Mouse (Mus musculus): Measurements from ENCODE around the gene Itgb7. TPM values are rescaled to one million over a fixed set of nuclear protein-coding genes. Genes with fewer than 3 reads are reported as not detected.
A peak's percentile ranks its signal among the peaks of the same experiment; 100 is the strongest.

The Itgb7 gene
- polyA plus RNA-seq, 1 experiment from 2014 or later, result 1.6 TPM

DNA sequence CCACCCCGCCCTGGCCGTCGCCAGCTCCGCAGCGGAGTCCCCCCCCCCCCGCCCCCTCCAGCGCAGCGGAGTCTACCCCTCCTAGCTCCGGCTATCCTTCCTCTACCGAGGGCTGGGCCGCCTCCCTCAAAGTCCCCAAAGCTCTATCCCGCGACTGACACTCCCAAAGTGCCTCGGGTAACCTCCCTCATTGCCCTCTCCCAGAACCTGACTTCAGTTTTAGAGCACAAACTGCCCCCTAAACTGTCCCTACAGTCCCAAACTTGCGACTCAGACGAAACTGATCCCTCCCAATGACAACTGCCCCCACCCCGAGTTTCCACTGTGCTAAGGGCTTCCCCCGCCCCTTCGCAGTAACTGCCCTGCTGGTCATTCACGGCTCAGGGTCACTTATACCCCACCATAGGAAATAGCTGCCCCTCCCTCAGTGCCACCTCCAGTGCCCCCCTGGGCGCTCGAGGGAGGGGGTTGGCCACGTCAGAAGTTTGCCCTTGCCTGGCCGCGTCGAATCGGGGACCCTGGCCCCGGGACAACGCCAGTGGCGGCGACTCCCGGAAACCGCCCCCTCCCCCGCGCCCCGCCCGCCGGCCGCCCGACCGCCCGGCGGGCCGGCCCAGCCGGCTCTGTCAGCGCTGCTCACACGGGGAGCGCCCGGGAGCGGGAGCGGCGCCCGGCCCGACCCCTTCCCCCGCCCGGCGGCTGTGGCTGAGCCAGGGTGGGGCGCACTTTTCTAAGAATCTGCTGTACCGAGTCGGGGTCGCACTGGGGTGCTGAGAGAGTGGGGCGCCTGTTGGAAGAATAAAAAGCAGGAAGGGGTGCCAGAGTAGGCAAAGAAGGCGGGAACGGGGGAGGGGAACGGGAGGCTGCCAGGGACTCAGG, 15.7 kb upstream of the Itgb7 start:
- Histone ChIP-seq H3K4me3 (peak overlapping the region; percentile 67), H3K9me3 (no peaks in the 10 kb centered on the region), H3K9ac (replicated peaks) (peak overlapping the region; percentile 59), H3K4me1 (peaks cover 58% of the 10 kb centered on the region), H3K4me2 (replicated peaks) (peak overlapping the region; percentile 99), H3K27me3 (peaks cover 99% of the 10 kb centered on the region), H3K36me3 (no peaks in the 10 kb centered on the region), H3K27ac (replicated peaks) (peak overlapping the region; percentile 60)
- ATAC-seq (ENCODE audit: low FRiP score, low read depth), result peak; percentile 32
- under 1% methylated on average over 57 of the region's 65 CpGs for WGBS

GRCm38 (mm10) chr15:102246866-102247251, 15.1 kb upstream of the Itgb7 start:
- peak; percentile 72 for ATAC-seq (ENCODE audit: low FRiP score, low read depth)
- Histone ChIP-seq H3K36me3 (no peaks in the 10 kb centered on the region), H3K9me3 (no peaks in the 10 kb centered on the region), H3K9ac (replicated peaks) (peak overlapping the region; percentile 59), H3K4me3 (peak overlapping the region; percentile 67), H3K27ac (replicated peaks) (0 out of 2 replicates have a peak overlapping the region, but pooled peaks have one; percentile 35), H3K27me3 (peaks cover 99% of the 10 kb centered on the region), H3K4me1 (peaks cover 58% of the 10 kb centered on the region), H3K4me2 (replicated peaks) (peak overlapping the region; percentile 99)
- WGBS, result under 1% methylated on average over 33 of the region's 35 CpGs

GRCm38 (mm10) chr15:102245891-102246741, 14.4 kb upstream of the Itgb7 start:
- Histone ChIP-seq H3K27ac (replicated peaks) (0 out of 2 replicates have a peak overlapping the region, but pooled peaks have one; percentile 35), H3K4me1 (peaks cover 58% of the 10 kb centered on the region), H3K36me3 (no peaks in the 10 kb centered on the region), H3K9ac (replicated peaks) (peak overlapping the region; percentile 59), H3K4me2 (replicated peaks) (peak overlapping the region; percentile 99), H3K4me3 (peak overlapping the region; percentile 67), H3K27me3 (peaks cover 99% of the 10 kb centered on the region), H3K9me3 (no peaks in the 10 kb centered on the region)
- ATAC-seq (ENCODE audit: low FRiP score, low read depth), result peak; percentile 84
- under 1% methylated on average over 41 of the region's 44 CpGs for WGBS

GRCm38 (mm10) chr15:102245461-102245881, 13.7 kb upstream of the Itgb7 start:
- peak overlapping the region; percentile 59; the same call in 1 of the 2 replicates for H3K9ac ChIP-seq (replicated peaks)
- H3K4me2 ChIP-seq (replicated peaks), result peak overlapping the region; percentile 99
- peak overlapping the region; percentile 67 for H3K4me3 ChIP-seq
- ATAC-seq (ENCODE audit: low FRiP score, low read depth), result no peak
- peaks cover 58% of the 10 kb centered on the region for H3K4me1 ChIP-seq
- H3K9me3 ChIP-seq, result no peaks in the 10 kb centered on the region
- no peaks in the 10 kb centered on the region for H3K36me3 ChIP-seq
- no peak overlapping the region for H3K27ac ChIP-seq (replicated peaks)
- WGBS, result 4% methylated on average over 14 of the region's 14 CpGs
- peaks cover 99% of the 10 kb centered on the region for H3K27me3 ChIP-seq

DNA sequence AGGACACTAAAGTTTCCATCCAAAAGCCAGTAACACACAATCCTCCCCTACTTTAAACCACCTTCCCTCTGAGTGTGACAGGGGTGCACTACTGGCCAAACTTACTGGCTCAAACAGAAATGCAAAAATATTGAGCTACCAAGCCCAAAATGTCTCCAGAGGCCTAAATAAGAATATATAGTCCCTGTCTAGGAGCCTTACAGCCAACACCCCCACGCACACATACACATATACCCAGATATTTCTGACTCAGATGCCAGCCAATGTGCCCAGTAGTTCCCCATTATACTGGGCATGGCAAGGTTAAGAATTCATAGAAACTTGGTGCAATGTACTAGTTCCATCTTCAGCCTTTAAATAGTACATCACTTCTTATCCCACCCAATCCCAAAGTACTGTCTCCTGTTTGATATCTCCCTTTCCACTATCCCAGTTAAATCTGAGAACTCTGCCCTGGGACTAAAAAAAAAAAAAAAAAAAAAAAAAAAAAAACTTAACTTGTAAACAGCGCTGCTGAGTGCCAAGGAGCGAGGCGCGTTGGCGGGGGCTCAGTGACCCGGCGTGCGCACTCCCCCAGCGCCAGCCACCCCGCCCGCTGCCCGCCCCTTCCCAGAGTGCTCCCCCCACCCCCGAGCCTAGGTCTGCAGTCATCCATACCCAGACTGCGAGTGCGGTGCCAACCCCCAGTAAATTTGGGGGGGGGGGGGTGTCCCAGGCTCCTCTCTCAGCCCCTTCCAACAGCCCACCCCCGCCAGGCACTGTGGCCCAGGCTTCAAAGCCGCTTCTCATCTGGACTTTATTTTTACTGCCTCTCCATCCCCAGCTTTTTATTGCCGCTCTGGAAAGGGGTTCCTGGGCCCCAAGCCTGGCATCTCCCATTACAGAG, 12.8 kb upstream of the Itgb7 start:
- Histone ChIP-seq H3K27me3 (peaks cover 91% of the 10 kb centered on the region), H3K9ac (replicated peaks) (no peak overlapping the region), H3K4me2 (replicated peaks) (peak overlapping the region; percentile 25; the same call in 1 of the 2 replicates), H3K4me1 (peaks cover 56% of the 10 kb centered on the region), H3K27ac (replicated peaks) (no peak overlapping the region), H3K36me3 (no peaks in the 10 kb centered on the region), H3K9me3 (no peaks in the 10 kb centered on the region), H3K4me3 (peak overlapping the region; percentile 67)
- WGBS, result 6% methylated on average over 19 of the region's 19 CpGs
- ATAC-seq (ENCODE audit: low FRiP score, low read depth), result no peak

- no peak for ATAC-seq (ENCODE audit: low FRiP score, low read depth)
- 8% methylated on average over 22 of the region's 22 CpGs for WGBS
- Histone ChIP-seq H3K9ac (replicated peaks) (no peak overlapping the region), H3K36me3 (no peaks in the 10 kb centered on the region), H3K27ac (replicated peaks) (no peak overlapping the region), H3K4me3 (peak overlapping the region; percentile 15; the same call in 1 of the 2 replicates), H3K27me3 (peaks cover 81% of the 10 kb centered on the region), H3K4me1 (peaks cover 45% of the 10 kb centered on the region), H3K9me3 (no peaks in the 10 kb centered on the region), H3K4me2 (replicated peaks) (peak overlapping the region; percentile 25; the same call in 1 of the 2 replicates)
These were observed 11.8 kb upstream of the Itgb7 start for GRCm38 (mm10) chr15:102243229-102244190.

- 23% methylated on average over 12 of the region's 12 CpGs for WGBS
These were observed 10.9 kb upstream of the Itgb7 start for GRCm38 (mm10) chr15:102242404-102243228.

GRCm38 (mm10) chr15:102240607-102241006, 8.9 kb upstream of the Itgb7 start:
- Histone ChIP-seq H3K4me2 (replicated peaks) (no peak overlapping the region), H3K9me3 (no peaks in the 10 kb centered on the region), H3K36me3 (no peaks in the 10 kb centered on the region), H3K27me3 (peaks cover 56% of the 10 kb centered on the region), H3K9ac (replicated peaks) (no peak overlapping the region), H3K4me1 (peaks cover 25% of the 10 kb centered on the region), H3K27ac (replicated peaks) (no peak overlapping the region), H3K4me3 (no peak overlapping the region)
- 82% methylated on average over 4 of the region's 4 CpGs for WGBS
- no peak for ATAC-seq (ENCODE audit: low FRiP score, low read depth)

More at GRCm38 (mm10) chr15:102242404-102243228, 10.9 kb upstream of the Itgb7 start:
- ATAC-seq (ENCODE audit: low FRiP score, low read depth), result no peak
- Histone ChIP-seq H3K4me1 (peaks cover 37% of the 10 kb centered on the region), H3K4me2 (replicated peaks) (no peak overlapping the region), H3K36me3 (no peaks in the 10 kb centered on the region), H3K4me3 (no peak overlapping the region), H3K27me3 (peaks cover 73% of the 10 kb centered on the region), H3K9me3 (no peaks in the 10 kb centered on the region), H3K27ac (replicated peaks) (no peak overlapping the region), H3K9ac (replicated peaks) (no peak overlapping the region)

GRCm38 (mm10) chr15:102239851-102240250, 8.1 kb upstream of the Itgb7 start:
- no peak overlapping the region for H3K9ac ChIP-seq (replicated peaks)
- no peak overlapping the region for H3K4me3 ChIP-seq
- no peaks in the 10 kb centered on the region for H3K36me3 ChIP-seq
- no peaks in the 10 kb centered on the region for H3K9me3 ChIP-seq
- H3K4me2 ChIP-seq (replicated peaks), result no peak overlapping the region
- H3K27ac ChIP-seq (replicated peaks), result no peak overlapping the region
- WGBS, result 79% methylated on average over 11 of the region's 11 CpGs
- H3K27me3 ChIP-seq, result peaks cover 48% of the 10 kb centered on the region
- peaks cover 25% of the 10 kb centered on the region for H3K4me1 ChIP-seq
- ATAC-seq (ENCODE audit: low FRiP score, low read depth), result no peak

GRCm38 (mm10) chr15:102239260-102239590, 7.5 kb upstream of the Itgb7 start:
- no peaks in the 10 kb centered on the region for H3K36me3 ChIP-seq
- 11% methylated on average over 9 of the region's 9 CpGs for WGBS
- no peak overlapping the region for H3K9ac ChIP-seq (replicated peaks)

More at GRCm38 (mm10) chr15:102239260-102239590, 7.5 kb upstream of the Itgb7 start:
- H3K4me3 ChIP-seq, result no peak overlapping the region
- no peaks in the 10 kb centered on the region for H3K9me3 ChIP-seq
- peaks cover 42% of the 10 kb centered on the region for H3K27me3 ChIP-seq
- H3K4me1 ChIP-seq, result peaks cover 23% of the 10 kb centered on the region
- no peak overlapping the region for H3K4me2 ChIP-seq (replicated peaks)
- ATAC-seq (ENCODE audit: low FRiP score, low read depth), result peak; percentile 85
- H3K27ac ChIP-seq (replicated peaks), result no peak overlapping the region
